Mouse (Mus musculus): ENCODE results near the gene Lrp4. TPM values are rescaled to one million over a fixed set of nuclear protein-coding genes. Genes with fewer than 3 reads are reported as not detected.

Gene Lrp4
- polyA plus RNA-seq, 2 experiments, result 7.3 to 11.6 TPM

GRCm38 (mm10) chr2:91450316-91450715 lies 7.0 kb upstream of the Lrp4 start:
- Histone ChIP-seq H3K9ac (ENCODE audit: low read depth, low read length, severe bottlenecking) (no peak overlapping the region), H3K4me1 (ENCODE audit: control insufficient read depth, insufficient read depth, low read length) (peaks cover 4% of the 10 kb centered on the region), H3K4me2 (replicated peaks; ENCODE audit: low read depth, low read length, severe bottlenecking) (no peak overlapping the region), H3K36me3 (ENCODE audit: control insufficient read depth, insufficient read depth, low read length) (no peaks in the 10 kb centered on the region), H3K27ac (replicated peaks; ENCODE audit: low read depth, low read length) (no peak overlapping the region), H3K27me3 (ENCODE audit: control insufficient read depth, insufficient read depth, low read length) (no peaks in the 10 kb centered on the region), H3K4me3 (replicated peaks; ENCODE audit: low read length) (no peak overlapping the region), H3K9me3 (ENCODE audit: control insufficient read depth, low read length) (no peaks in the 10 kb centered on the region)
- DNase-seq (ENCODE audit: low spot score), result no peak
- TF ChIP-seq POLR2A (IDR thresholded peaks at IDR 0.05; ENCODE audit: borderline replicate concordance, extremely low read depth, insufficient read depth, insufficient read length), result no peak
- ATAC-seq (ENCODE audit: low FRiP score, low read depth), result no peak
- WGBS, result 77% methylated on average over 9 of the region's 9 CpGs

DNA sequence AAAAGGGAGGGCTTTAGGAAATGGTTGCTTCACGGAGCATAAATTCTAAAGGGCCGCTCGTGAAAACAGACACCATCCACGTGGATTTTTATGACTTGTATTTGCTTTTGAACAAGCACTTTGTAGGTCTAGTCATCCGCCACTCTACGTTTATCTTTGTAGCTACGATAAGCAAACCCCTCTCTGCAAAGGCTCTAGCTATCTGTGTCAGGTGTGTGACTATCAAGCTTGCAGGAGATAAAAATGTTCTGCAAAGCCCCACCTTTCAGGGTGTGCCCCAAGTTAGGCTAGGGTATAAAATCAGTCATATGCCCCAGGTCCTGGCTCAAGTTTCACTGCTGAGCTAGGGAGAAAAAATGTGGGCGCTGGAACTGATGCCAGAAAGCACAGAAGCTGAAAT lies 4.7 kb upstream of the Lrp4 start:
- ATAC-seq (ENCODE audit: low FRiP score, low read depth), result 0 out of 2 replicates have a peak, but pooled peaks have one; percentile 7
- no peak for TF ChIP-seq POLR2A (IDR thresholded peaks at IDR 0.05; ENCODE audit: borderline replicate concordance, extremely low read depth, insufficient read depth, insufficient read length)
- no peak overlapping the region for H3K4me3 ChIP-seq (replicated peaks; ENCODE audit: low read length)
- no peaks in the 10 kb centered on the region for H3K9me3 ChIP-seq (ENCODE audit: control insufficient read depth, low read length)
- H3K4me1 ChIP-seq (ENCODE audit: control insufficient read depth, insufficient read depth, low read length), result peaks cover 8% of the 10 kb centered on the region
- H3K9ac ChIP-seq (ENCODE audit: low read depth, low read length, severe bottlenecking), result no peak overlapping the region
- DNase-seq (ENCODE audit: low spot score), result no peak
- H3K27me3 ChIP-seq (ENCODE audit: control insufficient read depth, insufficient read depth, low read length), result no peaks in the 10 kb centered on the region
- H3K27ac ChIP-seq (replicated peaks; ENCODE audit: low read depth, low read length), result no peak overlapping the region
- H3K36me3 ChIP-seq (ENCODE audit: control insufficient read depth, insufficient read depth, low read length), result no peaks in the 10 kb centered on the region
- WGBS, result 24% methylated on average over 8 of the region's 8 CpGs
- H3K4me2 ChIP-seq (replicated peaks; ENCODE audit: low read depth, low read length, severe bottlenecking), result peak overlapping the region; percentile 27; the same call in 1 of the 2 replicates

GRCm38 (mm10) chr2:91453231-91454075 lies 3.9 kb upstream of the Lrp4 start:
- no peak overlapping the region for H3K27ac ChIP-seq (replicated peaks; ENCODE audit: low read depth, low read length)
- no peaks in the 10 kb centered on the region for H3K9me3 ChIP-seq (ENCODE audit: control insufficient read depth, low read length)
- H3K27me3 ChIP-seq (ENCODE audit: control insufficient read depth, insufficient read depth, low read length), result no peaks in the 10 kb centered on the region
- no peak for TF ChIP-seq POLR2A (IDR thresholded peaks at IDR 0.05; ENCODE audit: borderline replicate concordance, extremely low read depth, insufficient read depth, insufficient read length)
- DNase-seq (ENCODE audit: low spot score), result no peak
- H3K4me2 ChIP-seq (replicated peaks; ENCODE audit: low read depth, low read length, severe bottlenecking), result no peak overlapping the region
- H3K9ac ChIP-seq (ENCODE audit: low read depth, low read length, severe bottlenecking), result no peak overlapping the region
- H3K36me3 ChIP-seq (ENCODE audit: control insufficient read depth, insufficient read depth, low read length), result no peaks in the 10 kb centered on the region
- H3K4me3 ChIP-seq (replicated peaks; ENCODE audit: low read length), result no peak overlapping the region
- no peak for ATAC-seq (ENCODE audit: low FRiP score, low read depth)
- WGBS, result 68% methylated on average over 9 of the region's 9 CpGs
- peaks cover 8% of the 10 kb centered on the region for H3K4me1 ChIP-seq (ENCODE audit: control insufficient read depth, insufficient read depth, low read length)

DNA sequence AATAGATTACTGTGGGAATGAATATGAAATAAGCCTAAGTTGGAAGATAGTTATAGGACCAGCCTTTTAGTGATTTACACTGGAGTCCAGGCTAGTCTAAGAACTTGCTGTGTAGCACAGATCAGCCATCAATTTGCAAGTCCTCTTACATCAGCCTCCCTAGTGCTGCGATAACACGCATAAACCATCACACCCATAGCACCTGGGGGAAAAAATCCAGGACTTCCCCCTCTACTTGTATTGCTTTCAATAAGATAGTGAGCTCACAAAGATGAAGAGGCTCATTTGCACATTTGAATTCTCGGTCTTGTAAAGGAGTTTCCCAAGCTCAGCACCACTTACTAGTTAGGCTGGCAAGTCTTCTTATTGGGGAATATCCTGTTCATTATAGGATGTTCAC lies 2.9 kb upstream of the Lrp4 start:
- Histone ChIP-seq H3K4me2 (replicated peaks; ENCODE audit: low read depth, low read length, severe bottlenecking) (no peak overlapping the region), H3K9me3 (ENCODE audit: control insufficient read depth, low read length) (no peaks in the 10 kb centered on the region), H3K27me3 (ENCODE audit: control insufficient read depth, insufficient read depth, low read length) (no peaks in the 10 kb centered on the region), H3K27ac (replicated peaks; ENCODE audit: low read depth, low read length) (no peak overlapping the region), H3K4me1 (ENCODE audit: control insufficient read depth, insufficient read depth, low read length) (peaks cover 9% of the 10 kb centered on the region), H3K4me3 (replicated peaks; ENCODE audit: low read length) (no peak overlapping the region), H3K36me3 (ENCODE audit: control insufficient read depth, insufficient read depth, low read length) (no peaks in the 10 kb centered on the region), H3K9ac (ENCODE audit: low read depth, low read length, severe bottlenecking) (no peak overlapping the region)
- no peak for ATAC-seq (ENCODE audit: low FRiP score, low read depth)
- DNase-seq (ENCODE audit: low spot score), result no peak
- 88% methylated on average over 3 of the region's 3 CpGs for WGBS
- no peak for TF ChIP-seq POLR2A (IDR thresholded peaks at IDR 0.05; ENCODE audit: borderline replicate concordance, extremely low read depth, insufficient read depth, insufficient read length)

- ATAC-seq (ENCODE audit: low FRiP score, low read depth) (no peak), DNase-seq (ENCODE audit: low spot score) (peak; percentile 62)
- Histone ChIP-seq H3K9ac (ENCODE audit: low read depth, low read length, severe bottlenecking) (no peak overlapping the region), H3K36me3 (ENCODE audit: control insufficient read depth, insufficient read depth, low read length) (no peaks in the 10 kb centered on the region), H3K4me3 (replicated peaks; ENCODE audit: low read length) (no peak overlapping the region), H3K4me1 (ENCODE audit: control insufficient read depth, insufficient read depth, low read length) (peaks cover 16% of the 10 kb centered on the region), H3K27ac (replicated peaks; ENCODE audit: low read depth, low read length) (no peak overlapping the region), H3K9me3 (ENCODE audit: control insufficient read depth, low read length) (no peaks in the 10 kb centered on the region), H3K4me2 (replicated peaks; ENCODE audit: low read depth, low read length, severe bottlenecking) (no peak overlapping the region), H3K27me3 (ENCODE audit: control insufficient read depth, insufficient read depth, low read length) (no peaks in the 10 kb centered on the region)
- no peak for TF ChIP-seq POLR2A (IDR thresholded peaks at IDR 0.05; ENCODE audit: borderline replicate concordance, extremely low read depth, insufficient read depth, insufficient read length)
- WGBS, result 7% methylated on average over 4 of the region's 4 CpGs
Observed at GRCm38 (mm10) chr2:91455826-91456225, 1.5 kb upstream of the Lrp4 start.
